Mouse (Mus musculus) forebrain, embryonic 10.5 days (tissue): ENCODE data around the gene Plekha6. TPM values are rescaled to one million over a fixed set of nuclear protein-coding genes. Genes with fewer than 3 reads are reported as not detected.

ENCODE experiments used
- DNase-seq: peaks from one replicate; pipeline ENCODE4 v3.0.0-alpha.2; 2017; ENCODE audit warnings: low spot score; ENCODE audit errors: extremely low spot score
- H3K27ac ChIP-seq: fragments of 300-500 bp; sonication (generic); 2 replicates; pipeline ENCODE4 v1.5.1; 2016; ENCODE audit warnings: mild to moderate bottlenecking
- H3K27me3 ChIP-seq: fragments of 300-500 bp; sonication (generic); 2 replicates; pipeline ENCODE4 v1.6.1; 2016; ENCODE audit warnings: mild to moderate bottlenecking; ENCODE audit not compliant: poor library complexity, severe bottlenecking
- H3K36me3 ChIP-seq: fragments of 300-500 bp; sonication (generic); replicated peaks from 2 replicates; pipeline ENCODE4 v1.6.1; 2016; ENCODE audit warnings: mild to moderate bottlenecking, moderate library complexity
- H3K4me1 ChIP-seq: fragments of 300-500 bp; sonication (generic); 2 replicates; pipeline ENCODE4 v1.6.1; 2016
- H3K4me3 ChIP-seq: fragments of 300-500 bp; sonication (generic); 2 replicates; pipeline ENCODE4 v1.5.1; 2016; ENCODE audit warnings: mild to moderate bottlenecking, moderate library complexity
- H3K9me3 ChIP-seq: fragments of 300-500 bp; sonication (generic); 2 replicates; pipeline ENCODE4 v1.6.1; 2016; ENCODE audit warnings: mild to moderate bottlenecking, moderate library complexity
- WGBS: fragments of 180-500 bp; shearing (Covaris S2); methylation state at CpG from one replicate; pipeline ENCODE4 v1.1.7; 2016; 5-methylcytosine and 5-hydroxymethylcytosine counted together
- polyA plus RNA-seq: library from polyadenylated mRNA; unstranded; fragments of >200 nt; fragmentation: Nextera tagmentation; extraction: Ambion mirVana; gene quantifications from 2 replicates; pipeline ENCODE4 v1.2.1, GENCODE M21; 2016

Plekha6 gene
- polyA plus RNA-seq, 1 experiment from 2014 or later: 9.9 TPM

DNA sequence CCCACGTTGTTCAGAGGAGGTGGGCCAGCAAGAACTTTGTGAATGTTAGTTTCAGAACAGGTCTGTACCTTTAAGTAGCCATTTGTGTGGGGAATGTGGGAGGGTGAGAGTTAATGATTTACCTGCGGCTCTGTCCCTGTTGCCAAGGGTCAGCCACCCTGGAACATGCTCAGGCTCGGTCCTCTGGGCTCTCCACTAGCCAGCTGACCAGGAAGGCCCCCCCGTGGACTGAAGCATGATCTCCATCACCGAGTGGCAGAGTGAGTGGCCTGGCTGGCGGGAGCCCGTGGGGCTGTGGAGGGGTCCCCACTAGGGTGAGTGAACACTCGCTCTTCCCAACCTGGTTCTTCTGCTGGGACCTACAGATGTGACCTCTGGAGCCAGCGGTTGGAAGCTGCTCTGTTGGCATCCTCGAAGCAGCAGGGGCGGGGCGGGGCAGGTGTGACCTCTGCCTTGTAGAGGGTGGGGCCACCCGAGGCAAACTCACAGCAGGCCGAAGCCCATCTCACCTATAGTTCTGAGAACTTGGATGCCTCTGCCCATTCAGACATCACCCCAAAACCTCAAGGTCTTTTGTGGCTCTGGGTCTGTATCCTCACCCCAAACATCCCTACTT lies 145.8 kb downstream of the Plekha6 start, which contains the start of gene Golt1a:
Gene Golt1a, plus strand, starts transcription at position 149 of the 616 bp plus-strand sequence.
- WGBS: 71% methylated on average over 14 of the region's 14 CpGs
- no peaks in the 10 kb centered on the region for H3K9me3 ChIP-seq

DNA sequence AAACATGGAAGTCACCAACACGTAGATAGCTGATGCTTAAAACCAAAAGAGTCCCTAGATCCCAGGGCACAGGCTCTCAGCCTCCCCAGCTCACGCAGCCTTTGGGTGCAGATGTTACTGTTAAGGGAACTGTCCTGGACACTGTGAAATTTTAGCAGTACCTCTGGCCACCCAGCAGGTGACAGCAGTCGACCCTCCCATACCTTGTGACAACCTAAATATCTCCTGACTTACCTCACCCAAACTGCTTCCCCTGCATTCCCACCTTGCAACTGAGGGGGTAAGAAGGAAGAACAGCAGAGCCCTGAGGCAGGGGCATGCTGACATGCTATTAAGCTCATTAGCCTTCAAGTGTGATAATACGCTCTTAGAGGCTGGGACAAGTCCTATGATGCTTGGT lies 147.2 kb downstream of the Plekha6 start:
- WGBS: 67% methylated on average over 4 of the region's 4 CpGs
- Histone ChIP-seq H3K27ac (no peak overlapping the region), H3K27me3 (peaks cover 15% of the 10 kb centered on the region)

More for the DNA sequence above, 145.8 kb downstream of the Plekha6 start, which contains the start of gene Golt1a:
- H3K4me1 ChIP-seq: peaks cover 22% of the 10 kb centered on the region
- DNase-seq: no peak
- no peak within 1 kb of the TSS for H3K4me3 ChIP-seq
- H3K36me3 ChIP-seq: no peaks in the 10 kb centered on the region
- H3K27me3 ChIP-seq: peaks cover 15% of the 10 kb centered on the region
- no peak within 1 kb of the TSS for H3K27ac ChIP-seq

DNA sequence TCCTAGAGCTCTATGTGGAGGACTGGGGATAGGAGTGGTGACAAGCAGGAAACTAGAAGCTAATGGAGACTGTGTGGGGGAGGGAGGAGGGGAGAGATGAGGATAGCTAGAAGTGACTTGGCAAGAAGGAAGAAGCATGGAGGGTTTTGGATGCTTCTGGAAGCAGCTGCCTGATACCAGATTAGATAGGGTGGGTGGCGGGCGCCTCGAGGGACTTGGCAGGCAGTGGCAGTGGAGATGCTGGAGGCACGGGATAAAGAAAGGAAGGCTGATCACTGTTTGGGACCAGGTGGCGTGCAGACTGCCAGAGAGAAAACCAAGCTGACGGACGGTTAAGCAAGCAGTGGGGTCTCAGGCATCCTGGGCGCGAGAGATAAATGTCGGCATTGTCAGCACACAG lies 147.9 kb downstream of the Plekha6 start:
- Histone ChIP-seq H3K9me3 (no peaks in the 10 kb centered on the region), H3K4me3 (no peak overlapping the region), H3K36me3 (no peaks in the 10 kb centered on the region), H3K27me3 (peaks cover 15% of the 10 kb centered on the region), H3K4me1 (peaks cover 19% of the 10 kb centered on the region), H3K27ac (no peak overlapping the region)
- 37% methylated on average over 10 of the region's 10 CpGs for WGBS
- no peak for DNase-seq

More for the DNA sequence above, 147.2 kb downstream of the Plekha6 start:
- Histone ChIP-seq H3K4me3 (no peak overlapping the region), H3K36me3 (no peaks in the 10 kb centered on the region), H3K4me1 (peaks cover 22% of the 10 kb centered on the region), H3K9me3 (no peaks in the 10 kb centered on the region)
- no peak for DNase-seq

DNA sequence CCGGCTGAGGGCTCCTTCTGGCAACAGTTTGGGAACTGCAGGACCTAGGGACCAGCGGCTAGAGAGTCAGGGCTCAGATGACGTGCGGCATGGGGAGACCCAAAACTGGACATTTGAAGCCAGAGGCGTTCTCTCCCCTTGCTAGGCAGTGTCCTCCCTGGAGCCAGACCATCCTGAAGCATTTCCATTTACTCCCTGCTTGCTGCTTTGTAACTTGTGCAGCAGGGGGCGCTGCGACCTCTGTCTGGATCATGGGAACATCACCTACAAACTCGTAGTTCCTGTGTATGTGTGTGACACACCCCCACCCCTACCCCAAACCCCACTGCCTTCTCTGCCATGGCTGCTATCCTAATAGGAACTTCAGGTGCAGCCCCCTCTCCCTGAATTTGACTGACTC lies 150.4 kb downstream of the Plekha6 start:
- WGBS: 24% methylated on average over 8 of the region's 8 CpGs
- Histone ChIP-seq H3K4me3 (no peak overlapping the region), H3K9me3 (peaks cover 4% of the 10 kb centered on the region; the same call in 1 of the 2 replicates), H3K27me3 (peaks cover 15% of the 10 kb centered on the region), H3K36me3 (no peaks in the 10 kb centered on the region), H3K4me1 (peaks cover 14% of the 10 kb centered on the region), H3K27ac (no peak overlapping the region)
- peak; percentile 62 for DNase-seq

DNA sequence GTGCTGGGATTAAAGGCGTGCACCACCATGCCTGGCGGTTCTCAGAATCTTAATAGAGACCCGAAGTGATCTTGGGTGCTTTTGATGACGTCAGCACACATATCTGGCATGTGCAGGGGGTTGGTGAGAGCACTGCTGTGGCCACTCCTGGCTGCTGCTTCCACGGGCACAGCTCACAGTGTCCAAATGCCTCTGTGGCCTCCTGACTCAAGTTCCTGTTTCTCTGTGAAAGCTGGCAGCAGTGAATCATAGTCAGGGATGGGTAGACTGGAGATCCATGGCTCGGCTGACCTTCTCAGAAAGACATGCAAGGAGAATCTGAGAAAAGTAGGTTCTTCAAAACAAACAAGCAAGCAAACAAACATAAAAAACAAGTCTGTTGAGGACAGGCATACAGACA lies 151.8 kb downstream of the Plekha6 start:
- Histone ChIP-seq H3K4me1 (peaks cover 14% of the 10 kb centered on the region), H3K9me3 (peaks cover 4% of the 10 kb centered on the region; the same call in 1 of the 2 replicates), H3K27ac (no peak overlapping the region), H3K27me3 (peaks cover 15% of the 10 kb centered on the region), H3K36me3 (no peaks in the 10 kb centered on the region), H3K4me3 (no peak overlapping the region)
- WGBS: 89% methylated on average over 6 of the region's 6 CpGs
- no peak for DNase-seq

DNA sequence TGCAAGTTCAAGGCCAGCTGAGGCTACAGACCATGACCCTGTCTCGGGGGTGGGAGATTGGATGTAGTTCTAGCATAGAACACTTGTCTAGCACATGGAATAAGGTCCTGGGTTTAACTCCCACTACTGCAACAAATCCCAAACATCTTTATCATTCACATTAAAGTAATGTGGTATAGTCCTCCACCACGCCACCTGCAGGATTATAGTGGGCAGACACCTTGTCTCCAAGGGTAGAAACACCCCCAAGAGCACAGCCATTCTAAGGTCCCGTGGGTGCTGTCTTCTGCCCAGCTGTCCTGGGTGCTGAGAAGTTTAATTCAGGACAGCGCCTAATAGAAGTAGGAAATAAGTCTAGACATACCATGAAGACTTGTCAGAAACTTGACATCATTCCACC lies 152.6 kb downstream of the Plekha6 start:
- Histone ChIP-seq H3K27ac (no peak overlapping the region), H3K4me1 (peaks cover 10% of the 10 kb centered on the region), H3K27me3 (peaks cover 12% of the 10 kb centered on the region), H3K36me3 (no peaks in the 10 kb centered on the region), H3K4me3 (no peak overlapping the region), H3K9me3 (peaks cover 4% of the 10 kb centered on the region; the same call in 1 of the 2 replicates)
- no peak for DNase-seq
- WGBS: 83% methylated on average over 4 of the region's 4 CpGs

DNA sequence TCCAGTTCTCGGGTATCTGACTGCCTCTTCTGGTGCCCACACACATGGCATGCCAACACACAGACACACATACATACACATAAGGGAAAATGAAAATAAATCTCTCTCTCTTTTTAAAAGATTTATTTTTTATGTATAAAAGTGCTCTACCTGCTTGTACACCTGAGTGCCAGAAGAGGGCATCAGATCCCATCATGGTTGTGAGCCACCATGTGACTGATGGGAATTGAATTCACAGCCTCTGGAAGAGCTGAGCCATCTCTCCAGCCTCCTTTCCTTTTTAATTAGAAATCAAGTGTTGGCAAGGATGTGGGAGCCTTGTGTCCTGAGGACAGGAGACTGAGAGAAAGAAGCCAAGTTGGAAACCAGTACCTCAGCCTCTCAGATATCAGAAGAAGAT lies 153.1 kb downstream of the Plekha6 start:
- Histone ChIP-seq H3K27ac (no peak overlapping the region), H3K27me3 (peaks cover 6% of the 10 kb centered on the region), H3K4me1 (peaks cover 4% of the 10 kb centered on the region), H3K36me3 (no peaks in the 10 kb centered on the region), H3K9me3 (peaks cover 4% of the 10 kb centered on the region; the same call in 1 of the 2 replicates), H3K4me3 (no peak overlapping the region)
- no peak for DNase-seq
- 90% methylated on average over 1 of the region's 1 CpGs for WGBS

DNA sequence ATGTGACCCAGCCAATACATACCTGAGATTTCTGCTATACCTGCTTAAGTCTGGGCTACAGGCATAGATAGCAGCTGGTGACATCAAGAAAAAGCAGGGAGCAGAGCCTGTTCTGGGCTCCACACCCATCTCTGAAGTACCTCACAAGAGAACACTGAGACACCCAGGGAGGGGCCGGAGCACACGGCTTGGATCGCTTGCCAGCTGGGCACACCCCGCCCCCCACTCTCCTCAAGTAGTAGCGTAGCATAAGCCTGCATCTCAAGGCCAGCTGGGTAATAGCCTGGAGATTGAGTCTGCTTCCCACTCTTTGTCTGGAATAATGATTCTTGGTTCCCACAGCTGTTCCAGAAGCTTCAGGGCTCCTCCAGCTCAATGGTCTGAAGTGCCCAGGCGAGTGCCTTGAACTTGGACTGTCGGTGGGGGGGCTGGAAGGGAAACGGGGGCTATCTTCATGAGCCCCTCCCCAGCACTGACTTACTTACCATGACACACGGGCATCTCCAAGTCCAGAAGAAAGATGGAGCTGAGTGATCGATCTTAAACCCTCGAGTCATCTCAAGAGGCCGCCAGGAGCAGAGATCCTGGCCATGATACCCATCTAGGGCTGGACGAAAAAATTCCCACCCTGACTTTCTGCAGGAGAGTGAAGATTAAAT lies 157.4 kb downstream of the Plekha6 start, which contains the start of gene Kiss1:
Gene Kiss1, plus strand, starts transcription at position 609 of the 659 bp plus-strand sequence.
- Histone ChIP-seq H3K27me3 (peaks cover 8% of the 10 kb centered on the region; the same call in 1 of the 2 replicates), H3K4me3 (no peak within 1 kb of the TSS), H3K36me3 (no peaks in the 10 kb centered on the region), H3K9me3 (peaks cover 4% of the 10 kb centered on the region; the same call in 1 of the 2 replicates), H3K27ac (no peak within 1 kb of the TSS), H3K4me1 (peaks cover 10% of the 10 kb centered on the region)
- no peak for DNase-seq
- whole genome bisulfite sequencing: 89% methylated on average over 13 of the region's 13 CpGs

DNA sequence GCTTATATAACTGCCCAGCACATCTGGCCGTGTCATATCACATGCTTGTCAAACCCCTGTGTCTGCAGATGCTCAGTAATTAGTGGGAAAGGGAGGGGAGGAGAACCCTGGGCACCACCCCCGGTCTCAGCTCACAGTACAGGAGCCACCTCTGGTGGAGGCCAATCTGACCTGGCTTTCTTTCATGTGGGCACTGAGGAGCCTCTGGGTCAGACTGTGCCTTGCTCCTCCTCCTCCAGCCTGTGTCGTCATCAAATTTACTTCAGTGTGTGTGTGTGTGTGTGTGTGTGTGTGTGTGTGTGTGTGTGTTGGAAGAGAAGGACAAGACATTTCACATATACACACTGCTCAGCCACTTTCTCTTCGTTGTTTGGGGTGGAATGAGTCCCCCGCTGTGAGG lies 159.3 kb downstream of the Plekha6 start:
- Histone ChIP-seq H3K27me3 (peaks cover 26% of the 10 kb centered on the region), H3K4me1 (peaks cover 15% of the 10 kb centered on the region), H3K4me3 (no peak overlapping the region), H3K9me3 (peaks cover 2% of the 10 kb centered on the region; the same call in 1 of the 2 replicates), H3K27ac (no peak overlapping the region), H3K36me3 (no peaks in the 10 kb centered on the region)
- DNase-seq: no peak
- WGBS: 57% methylated on average over 5 of the region's 5 CpGs

DNA sequence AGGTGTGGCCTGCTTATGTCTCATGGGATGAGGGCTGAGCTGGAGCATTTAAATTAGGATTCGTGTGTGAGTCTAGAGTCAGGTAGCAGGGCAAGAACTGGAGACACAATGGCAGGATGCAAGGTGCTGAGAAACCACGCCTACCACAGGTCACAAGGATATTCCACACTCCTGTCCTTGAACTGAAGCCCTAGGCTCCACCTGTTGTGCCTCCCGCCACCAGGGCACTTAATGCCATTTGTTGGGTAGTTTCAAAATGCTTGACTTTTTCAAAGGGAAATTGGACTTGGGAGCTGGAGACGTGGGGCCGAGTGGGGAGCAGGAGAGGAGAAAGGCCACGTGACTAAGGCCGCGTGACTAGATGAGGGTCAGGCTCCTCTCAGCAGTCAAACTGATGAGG lies 161.9 kb downstream of the Plekha6 start:
- H3K27me3 ChIP-seq: peaks cover 52% of the 10 kb centered on the region
- WGBS: 92% methylated on average over 8 of the region's 8 CpGs

DNA sequence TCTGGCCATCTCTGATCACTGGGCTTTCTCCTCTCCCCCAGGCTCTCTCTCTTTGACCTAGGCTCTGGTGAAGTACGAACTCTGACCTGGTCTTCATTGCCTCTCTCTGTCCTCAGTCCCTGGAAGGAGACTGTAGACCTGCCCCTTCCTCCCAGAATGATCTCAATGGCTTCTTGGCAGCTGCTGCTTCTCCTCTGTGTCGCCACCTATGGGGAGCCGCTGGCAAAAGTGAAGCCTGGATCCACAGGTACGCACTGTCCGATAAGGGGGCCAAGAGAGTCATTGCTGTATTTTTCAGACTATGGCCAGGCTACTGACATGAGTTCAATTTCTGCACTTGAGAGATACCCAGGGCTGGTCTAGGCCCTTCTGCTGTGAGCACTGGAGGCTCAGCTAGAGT lies 163.1 kb downstream of the Plekha6 start:
- 60% methylated on average over 5 of the region's 5 CpGs for WGBS

More for the DNA sequence above, 161.9 kb downstream of the Plekha6 start:
- no peak overlapping the region for H3K27ac ChIP-seq
- H3K36me3 ChIP-seq: no peaks in the 10 kb centered on the region
- H3K4me3 ChIP-seq: no peak overlapping the region
- peaks cover 32% of the 10 kb centered on the region for H3K4me1 ChIP-seq
- no peak for DNase-seq
- no peaks in the 10 kb centered on the region for H3K9me3 ChIP-seq

DNA sequence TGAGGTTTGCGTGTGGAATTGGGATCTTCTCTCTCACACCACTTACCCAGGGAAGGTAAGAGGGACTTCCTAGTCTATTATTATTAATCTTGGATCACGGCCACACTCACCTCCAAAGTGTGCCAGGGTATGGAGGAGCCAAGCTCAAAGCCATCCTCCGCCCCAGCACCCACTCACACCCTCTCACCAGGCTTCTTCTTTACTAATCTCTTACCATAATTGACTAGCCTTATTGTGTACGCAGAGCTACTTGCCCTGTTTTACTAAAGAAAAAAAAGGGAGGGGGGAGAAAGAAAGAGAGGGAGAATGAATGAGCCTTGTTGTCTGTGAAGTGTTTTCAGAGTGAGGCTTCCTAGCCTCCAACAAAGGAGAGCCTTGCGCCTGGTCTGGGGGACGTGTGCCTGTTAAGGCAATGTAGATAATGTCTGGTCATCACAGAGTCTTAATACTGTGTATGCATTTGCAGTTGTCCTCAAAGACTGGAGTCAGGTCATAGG lies 164.3 kb downstream of the Plekha6 start:
- Histone ChIP-seq H3K9me3 (no peaks in the 10 kb centered on the region), H3K4me3 (no peak overlapping the region), H3K27ac (no peak overlapping the region), H3K36me3 (no peaks in the 10 kb centered on the region), H3K4me1 (peaks cover 34% of the 10 kb centered on the region), H3K27me3 (peaks cover 69% of the 10 kb centered on the region)
- 47% methylated on average over 6 of the region's 6 CpGs for WGBS
- DNase-seq: no peak

More for the DNA sequence above, 163.1 kb downstream of the Plekha6 start:
- no peaks in the 10 kb centered on the region for H3K36me3 ChIP-seq
- H3K4me1 ChIP-seq: peaks cover 38% of the 10 kb centered on the region
- H3K27ac ChIP-seq: peak overlapping the region; percentile 15; the same call in 1 of the 2 replicates
- peaks cover 64% of the 10 kb centered on the region for H3K27me3 ChIP-seq
- no peaks in the 10 kb centered on the region for H3K9me3 ChIP-seq
- no peak for DNase-seq
- no peak overlapping the region for H3K4me3 ChIP-seq
